Mouse (Mus musculus) cerebellum, postnatal 25 days (tissue): ENCODE data around the gene Tmem252.

Experiments
- DNase-seq, 2 experiments: peaks; one replicate each; pipeline ENCODE4 v3.0.0; 2021; ENCODE audit warnings: mixed read lengths in 2 of 2

Gene Tmem252

DNA sequence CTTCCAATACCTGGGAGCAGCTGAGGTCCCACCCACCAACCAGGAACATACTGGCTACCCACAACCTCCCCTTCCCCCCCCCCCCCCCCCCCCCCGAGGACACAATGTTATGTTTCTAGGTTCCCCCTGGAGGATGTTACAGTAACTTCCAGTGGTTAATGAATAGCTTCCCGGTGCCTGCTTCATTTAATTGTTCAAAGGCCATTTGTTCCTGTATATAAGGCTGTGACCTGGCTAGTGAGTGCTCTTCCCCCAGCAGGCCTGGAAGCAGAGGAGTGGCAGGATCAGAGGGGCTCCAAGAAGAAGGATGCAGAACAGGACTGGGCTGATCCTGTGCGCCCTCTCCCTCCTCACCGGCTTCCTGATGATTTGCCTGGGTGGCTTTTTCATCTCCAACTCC, at the start of gene Tmem252:
Gene Tmem252 (plus strand): TSS at position 247 of the 400 bp plus-strand sequence.
- DNase-seq = no peak

DNA sequence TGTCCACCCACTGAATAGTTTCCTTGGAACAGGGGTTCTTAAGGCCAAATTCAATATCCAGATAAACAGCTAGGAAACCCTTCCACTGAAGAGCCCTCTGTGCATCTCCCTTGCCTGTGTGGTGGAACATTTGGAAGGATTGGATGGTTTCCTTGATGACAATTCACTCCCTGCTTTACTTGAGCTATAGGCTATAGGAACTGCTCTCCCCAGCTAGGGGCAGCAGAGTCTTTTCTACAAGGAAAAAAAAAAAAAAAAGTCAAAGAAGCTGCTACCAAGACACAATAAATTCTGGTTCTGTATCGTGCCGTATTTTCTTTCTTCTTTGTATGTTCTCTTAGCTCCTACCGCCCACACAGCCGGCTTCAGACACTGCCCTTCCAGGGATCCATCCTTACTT, 45.8 kb upstream of the Tmem252 start:
- DNase-seq = no peak

DNA sequence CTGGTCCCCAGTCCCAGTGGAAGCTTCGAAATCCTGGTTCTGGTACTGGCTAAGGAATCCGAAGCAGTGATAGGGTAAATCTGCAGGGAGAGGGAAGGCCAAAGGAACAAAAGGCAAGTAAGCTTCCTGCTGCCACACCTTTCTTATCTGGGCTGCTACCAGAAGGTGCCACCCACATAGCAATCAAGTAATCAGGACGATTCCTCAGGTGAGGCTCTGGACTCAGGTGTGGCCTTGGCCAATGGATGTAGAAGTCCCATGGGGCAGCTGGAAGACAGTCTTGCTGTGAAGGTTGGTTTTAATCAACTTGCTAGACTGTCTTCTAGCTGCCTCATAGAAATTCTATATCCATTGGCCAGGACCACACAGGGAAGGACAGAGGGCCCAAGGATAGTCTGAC, 40.8 kb upstream of the Tmem252 start:
- no peak for DNase-seq

DNA sequence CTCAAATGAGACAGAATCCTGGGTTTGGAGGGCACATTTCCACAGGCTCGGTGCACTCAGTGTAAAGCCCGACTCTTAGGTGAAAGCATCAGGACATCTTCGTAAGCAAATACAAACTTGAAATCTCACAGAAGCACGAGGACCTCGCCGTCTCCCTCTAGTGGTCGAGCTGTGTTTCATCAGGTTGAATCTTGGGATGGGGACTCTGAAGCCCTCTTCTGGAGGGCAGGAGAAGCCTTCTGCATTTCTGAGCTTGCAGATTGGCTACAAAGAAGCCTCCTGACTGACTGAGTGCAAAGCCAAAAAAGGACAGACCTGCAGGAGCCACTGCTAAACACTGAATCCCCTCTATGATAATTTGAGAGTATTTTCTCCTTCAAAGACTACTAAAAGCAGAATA, 39.2 kb upstream of the Tmem252 start:
- DNase-seq = peak; percentile 68 to 80

DNA sequence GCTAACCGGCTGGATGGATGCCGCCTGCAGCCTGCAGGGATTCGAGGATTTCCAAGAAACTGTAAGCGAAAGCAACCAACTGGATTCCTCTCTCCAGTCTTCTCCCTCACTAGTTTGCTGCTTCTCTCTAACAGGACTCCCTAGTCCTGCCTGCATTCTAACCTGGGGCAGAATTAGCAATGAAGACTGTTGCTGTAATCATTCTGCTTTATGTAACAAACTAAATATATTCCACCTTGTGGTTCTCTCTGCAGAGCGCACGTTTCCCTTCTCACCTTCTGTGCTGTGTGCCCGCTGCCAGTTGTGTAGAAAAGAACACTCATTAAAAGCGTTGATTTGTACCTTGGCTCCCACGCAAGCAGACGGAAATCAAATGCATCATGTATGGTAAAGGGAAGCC, 37.2 kb upstream of the Tmem252 start:
- DNase-seq = no peak

DNA sequence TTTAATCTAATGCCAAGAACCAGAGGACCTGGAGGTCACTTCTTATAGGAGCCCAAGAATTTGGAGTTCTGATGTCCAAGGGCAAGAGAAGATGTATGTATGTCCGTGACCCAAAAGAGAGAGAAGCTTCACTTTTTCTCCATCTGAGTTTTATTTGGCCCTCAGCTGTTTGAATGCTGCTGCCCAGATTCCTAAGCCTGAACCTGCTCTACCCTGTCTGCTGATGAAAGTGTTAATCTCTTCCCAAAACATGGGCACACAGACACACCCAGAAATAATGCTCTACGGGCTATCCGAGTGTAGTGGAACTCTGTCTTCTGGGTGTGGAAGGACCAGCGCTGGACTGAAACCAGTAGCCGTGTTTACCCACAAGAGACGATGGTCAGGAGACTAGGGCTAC, 35.8 kb upstream of the Tmem252 start:
- DNase-seq = no peak

DNA sequence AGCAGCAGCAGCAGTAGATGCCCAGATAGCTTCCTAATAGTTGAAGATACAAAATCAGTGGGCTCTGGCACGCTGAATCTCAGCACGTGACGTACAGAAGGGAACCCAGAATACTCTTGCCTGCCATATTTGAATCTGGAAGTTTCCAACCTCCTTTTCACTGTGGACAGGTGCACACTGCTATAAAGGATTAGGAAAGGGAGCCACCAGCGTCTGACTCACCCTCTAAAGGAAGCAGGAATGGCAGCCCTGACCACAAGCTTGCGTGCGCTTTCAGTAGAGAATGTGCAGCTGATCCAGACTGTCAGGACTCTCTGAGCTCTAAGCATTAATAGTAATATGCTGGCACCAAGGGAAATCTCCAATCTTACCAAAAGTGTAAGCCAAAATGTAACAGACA, 32.8 kb upstream of the Tmem252 start:
- no peak for DNase-seq

DNA sequence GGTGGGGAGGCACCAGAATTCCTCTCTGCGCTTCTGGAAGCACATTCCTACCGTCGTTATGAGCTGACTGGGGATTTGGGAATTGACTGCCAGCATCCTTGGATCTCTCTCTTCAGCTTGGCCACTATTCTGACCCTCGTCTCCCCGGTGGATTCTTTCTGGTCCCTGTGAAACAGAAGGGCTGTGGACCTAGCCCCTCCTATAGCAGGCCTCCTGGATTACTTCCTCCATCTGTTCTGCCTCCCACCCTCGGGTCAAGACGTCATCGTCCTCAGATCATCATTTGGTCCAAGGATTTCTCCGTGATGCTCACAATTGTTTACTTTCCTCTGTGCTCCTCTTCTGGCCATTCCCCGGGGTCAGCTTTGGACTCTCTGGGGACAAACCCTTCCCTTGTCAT, 28.8 kb upstream of the Tmem252 start:
- DNase-seq = no peak

DNA sequence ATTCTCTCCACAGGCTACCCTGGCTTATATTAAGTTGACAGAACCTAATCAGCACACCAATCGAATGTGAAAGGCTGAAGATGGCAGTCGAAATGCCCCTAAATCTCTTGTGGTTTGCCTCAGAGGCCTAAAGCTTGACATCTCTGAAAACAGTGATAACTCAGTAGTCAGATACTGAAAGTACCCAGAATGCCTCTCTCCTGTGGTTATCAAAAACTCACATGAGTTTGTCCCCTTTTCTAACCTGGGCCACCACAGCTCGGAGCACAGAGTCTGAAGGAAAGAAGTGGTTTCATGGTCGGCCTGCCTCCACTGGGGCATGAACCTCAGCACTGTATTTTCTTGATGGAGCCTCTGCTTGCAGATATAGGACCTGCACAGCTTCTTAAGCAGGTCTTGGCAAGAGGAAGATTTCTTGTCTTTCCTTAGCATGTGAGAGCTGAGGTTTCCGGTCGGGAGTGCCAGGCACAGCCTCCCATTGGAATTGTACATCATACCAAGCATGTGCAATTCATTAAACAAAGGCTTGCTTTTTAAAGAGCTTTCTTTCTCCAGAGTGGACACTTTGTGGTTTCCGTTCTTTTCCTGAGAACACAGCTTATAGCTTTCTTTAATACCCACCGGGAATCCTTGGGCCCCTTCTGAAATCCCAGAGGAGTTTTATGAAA, 27.5 kb upstream of the Tmem252 start:
- no peak for DNase-seq

DNA sequence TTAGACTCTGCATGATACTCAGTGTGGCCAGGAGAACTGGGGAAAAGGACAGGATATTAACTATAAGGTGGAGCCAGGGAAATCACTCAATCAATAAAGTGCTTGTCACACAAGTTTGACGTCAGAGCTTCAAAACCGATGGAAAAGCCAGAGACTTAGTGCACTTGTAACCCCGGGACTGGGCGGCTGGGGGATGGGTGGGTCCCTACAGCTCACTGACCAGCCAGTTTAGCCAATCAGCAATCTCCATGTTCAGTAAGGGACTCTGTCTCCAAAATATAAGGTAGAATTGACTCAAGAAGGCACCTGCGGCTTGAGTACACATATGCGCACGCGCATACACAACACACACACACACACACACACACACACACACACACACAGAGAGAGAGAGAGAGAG, 25.8 kb upstream of the Tmem252 start:
- no peak for DNase-seq

DNA sequence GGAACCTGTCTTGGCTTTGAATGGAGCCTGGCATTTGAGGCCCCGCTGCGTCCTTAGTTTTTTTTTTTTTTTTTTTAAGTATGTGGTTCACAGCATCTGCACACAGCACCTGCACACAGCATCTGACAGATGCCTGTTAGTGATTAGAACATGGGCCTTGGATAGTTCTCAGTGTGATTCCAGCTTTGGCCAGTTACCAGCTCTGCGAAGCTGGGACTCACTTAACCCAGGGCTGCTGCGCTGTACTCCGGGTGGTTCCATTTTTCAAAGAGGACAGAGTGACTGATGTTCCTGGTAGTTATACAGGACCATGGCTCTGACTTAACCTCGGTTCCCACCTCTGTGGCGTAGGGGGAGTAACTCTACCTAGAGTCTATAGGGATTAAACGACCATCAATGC, 23.4 kb upstream of the Tmem252 start:
- no peak for DNase-seq

DNA sequence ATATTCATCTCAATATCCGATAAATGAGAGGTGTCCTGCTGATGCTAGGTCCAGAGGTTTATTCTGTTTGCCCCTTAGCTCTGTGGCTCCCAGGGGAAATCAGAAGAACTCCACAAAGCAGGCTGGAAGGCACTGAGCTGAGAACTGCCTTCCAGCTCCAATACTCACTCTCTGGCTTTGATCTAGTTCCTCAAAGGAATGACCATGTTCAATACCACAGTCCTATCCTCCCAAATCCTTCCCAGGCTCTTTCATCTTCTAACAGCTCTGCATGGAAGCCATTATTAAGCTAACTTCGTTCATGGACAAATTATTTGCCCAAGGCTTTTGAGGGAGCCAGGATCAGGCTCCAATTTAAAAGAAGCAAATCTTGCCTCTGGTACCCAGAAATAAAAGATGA, 22.2 kb upstream of the Tmem252 start:
- no peak for DNase-seq

DNA sequence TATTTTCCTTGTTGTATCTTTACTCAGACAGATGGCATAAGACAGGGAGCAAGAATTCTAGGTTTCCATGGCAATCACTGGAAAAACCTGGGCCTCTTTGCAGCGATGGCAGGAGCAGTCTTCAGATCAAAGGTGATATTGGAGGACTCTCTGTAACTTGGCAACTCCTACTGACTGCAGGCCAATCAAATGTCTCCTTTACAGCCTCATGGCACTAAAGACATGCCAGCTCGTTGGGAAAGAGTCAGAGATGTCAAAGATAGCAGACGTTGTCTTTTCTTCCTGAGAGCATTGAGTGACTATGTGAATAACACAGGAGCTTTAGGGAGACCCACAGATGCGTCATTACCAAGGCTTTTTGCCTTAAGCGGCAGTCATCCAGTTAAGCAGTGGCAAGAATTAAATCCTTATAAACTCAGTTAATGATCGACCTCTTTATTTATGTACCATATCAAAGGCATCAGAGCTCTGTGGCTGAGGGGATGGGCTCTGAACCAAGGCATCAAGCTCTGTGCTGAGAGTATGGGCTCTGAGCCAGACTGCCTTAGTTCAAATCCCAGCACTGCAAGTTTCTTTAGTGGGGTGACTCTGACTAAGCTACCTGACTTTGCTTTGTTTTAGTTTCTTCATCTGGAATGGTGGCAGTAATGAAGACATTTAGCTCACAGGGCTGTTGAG, 21.3 kb upstream of the Tmem252 start:
- DNase-seq = no peak

DNA sequence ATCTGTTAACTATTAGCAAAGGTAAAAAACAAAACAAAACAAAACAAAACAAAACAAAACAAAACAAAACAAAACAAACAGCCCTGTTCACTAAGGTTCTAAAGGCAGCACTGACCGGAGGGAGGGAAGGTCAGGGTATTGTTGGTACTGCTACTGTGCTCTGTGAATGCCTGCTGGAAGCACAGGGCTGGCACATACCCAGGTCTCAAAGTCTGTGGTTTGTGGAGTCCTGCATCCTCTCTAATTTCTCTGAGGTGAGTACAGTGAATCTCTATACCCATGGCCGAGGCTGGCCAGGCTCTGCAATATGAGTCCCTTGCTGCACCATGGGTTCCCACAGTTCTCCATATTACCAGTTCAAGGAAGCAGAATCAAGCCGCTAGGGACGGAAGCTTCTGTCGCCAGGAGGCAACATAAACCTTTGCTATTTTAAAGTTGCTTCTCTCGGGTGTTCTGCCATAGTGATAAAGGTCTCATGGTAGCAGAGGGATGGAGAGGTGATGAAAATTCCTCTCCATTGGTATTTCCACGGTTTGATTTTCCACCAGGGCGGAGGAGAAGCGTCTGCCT, 20.5 kb upstream of the Tmem252 start:
- DNase-seq = no peak

DNA sequence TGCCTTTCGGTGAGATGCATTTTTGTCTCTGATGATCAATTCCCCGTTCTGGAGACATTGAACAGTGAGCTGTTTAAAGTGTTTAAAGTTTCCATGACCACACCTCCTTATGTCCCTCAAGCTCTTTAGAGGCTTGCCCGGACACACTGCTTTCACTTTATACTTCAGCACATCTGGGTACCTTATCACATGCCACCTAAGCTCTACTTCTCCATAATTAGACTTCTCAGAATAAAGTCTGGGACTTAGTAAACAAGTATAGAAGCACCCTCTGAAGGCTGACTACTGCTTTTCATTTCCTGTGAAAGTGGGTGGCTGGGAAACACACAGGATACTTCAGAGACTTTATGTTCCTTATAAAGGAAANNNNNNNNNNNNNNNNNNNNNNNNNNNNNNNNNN, 16.8 kb upstream of the Tmem252 start:
- DNase-seq = no peak

DNA sequence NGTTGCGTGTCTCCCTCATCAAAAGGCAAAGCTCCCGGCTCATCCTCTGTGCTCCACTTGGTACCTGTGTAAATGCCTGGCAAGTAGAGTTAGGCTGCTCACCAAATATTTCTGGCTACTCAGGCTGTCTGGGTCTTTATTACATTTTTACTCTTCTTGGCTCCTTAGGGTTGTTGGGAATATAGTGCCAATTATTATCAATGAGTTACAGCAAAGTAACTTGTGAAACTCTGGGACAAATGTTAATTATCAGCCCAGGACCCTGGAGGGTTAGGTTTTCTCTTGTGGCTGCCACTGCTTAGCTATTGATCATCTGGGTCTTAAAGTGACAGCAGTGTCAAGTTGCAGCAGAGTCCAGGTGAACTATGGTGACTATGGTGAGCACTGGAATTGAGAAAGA, 11.5 kb upstream of the Tmem252 start:
- no peak for DNase-seq

DNA sequence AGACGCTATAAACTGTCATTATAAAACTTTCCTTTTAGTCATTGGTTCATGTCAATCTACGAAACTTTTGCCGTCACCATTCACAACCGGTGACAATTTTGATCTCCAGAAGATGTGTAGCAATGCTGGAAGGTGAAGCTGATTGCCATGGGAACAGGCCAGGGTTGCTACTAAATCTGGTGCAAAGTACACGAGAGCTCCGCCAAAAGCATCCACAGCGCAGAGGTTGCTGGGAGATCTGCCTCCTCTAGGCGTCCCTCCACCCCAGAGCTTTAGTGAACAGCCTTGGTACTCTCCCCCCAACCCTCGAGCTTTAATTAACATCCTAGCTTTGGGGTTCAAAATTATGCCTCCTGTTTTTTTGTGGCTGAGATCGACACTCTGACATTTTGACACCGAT, 8.0 kb upstream of the Tmem252 start:
- DNase-seq = no peak

DNA sequence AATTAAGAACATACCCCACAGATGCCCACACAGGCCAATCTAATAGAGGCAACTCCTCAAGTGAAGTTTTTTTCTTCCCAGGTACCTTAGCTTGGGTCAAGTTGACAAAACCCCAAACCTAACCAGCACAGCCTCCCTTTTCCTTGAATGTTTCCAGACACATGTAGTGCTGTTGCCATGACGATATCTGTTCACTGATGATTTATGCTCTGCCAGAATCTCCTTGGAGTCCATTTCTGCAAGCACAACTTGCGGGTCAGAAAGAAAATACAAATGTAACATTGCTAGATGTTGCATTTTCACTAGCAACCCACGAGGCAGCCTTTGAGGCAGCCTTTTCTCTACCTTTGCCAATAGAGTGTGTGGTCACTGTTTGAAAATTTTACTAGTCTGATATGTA, 6.3 kb upstream of the Tmem252 start:
- no peak for DNase-seq

DNA sequence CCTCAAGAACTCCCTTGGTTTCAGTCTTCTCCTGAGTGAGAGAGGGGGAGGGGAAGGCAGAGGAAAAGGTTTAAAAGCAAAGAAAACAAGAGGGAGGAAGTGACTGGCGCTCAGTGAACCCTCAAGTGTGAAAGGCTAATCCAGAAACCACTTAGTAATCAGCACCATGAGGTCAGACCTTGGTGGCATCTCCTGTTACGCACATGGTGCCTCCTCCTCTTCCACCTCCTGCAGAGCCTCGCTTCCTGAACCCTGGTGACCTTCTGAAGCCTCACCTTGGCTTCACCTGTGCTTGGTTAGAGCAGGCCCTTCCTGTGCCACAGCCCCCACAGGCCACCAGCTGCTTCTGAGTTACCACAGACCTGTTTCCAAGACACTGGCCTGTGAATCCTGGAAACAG, 2.2 kb upstream of the Tmem252 start:
- no peak for DNase-seq

DNA sequence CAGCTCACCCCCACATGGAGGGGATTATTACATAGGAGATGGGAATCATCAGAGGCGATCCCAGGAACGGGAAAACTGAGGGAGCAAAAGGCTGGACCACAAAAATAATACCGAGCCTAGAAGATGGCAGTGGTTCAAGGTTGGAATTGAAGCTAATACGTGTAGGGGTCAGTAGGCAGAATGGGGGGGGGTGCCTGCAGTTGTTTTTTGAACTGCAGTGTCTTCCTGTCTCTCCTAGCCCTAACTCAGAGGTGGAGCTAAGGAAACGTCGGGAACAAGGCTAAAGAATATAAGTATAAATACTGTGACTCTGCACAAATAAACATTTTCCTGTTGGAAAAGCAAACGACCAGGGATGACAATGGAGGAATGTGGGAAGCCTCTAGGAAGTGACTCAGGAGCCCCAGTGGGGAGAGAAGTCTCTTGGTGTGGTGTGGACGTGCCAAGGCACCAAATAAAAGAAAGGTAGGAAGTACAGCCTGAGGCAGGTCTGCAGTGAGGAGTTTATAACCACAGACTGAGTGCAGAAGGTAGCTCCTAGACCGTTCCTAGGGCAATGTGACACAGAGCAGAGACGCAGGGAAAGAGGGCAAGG, 1.3 kb upstream of the Tmem252 start:
- DNase-seq = no peak

DNA sequence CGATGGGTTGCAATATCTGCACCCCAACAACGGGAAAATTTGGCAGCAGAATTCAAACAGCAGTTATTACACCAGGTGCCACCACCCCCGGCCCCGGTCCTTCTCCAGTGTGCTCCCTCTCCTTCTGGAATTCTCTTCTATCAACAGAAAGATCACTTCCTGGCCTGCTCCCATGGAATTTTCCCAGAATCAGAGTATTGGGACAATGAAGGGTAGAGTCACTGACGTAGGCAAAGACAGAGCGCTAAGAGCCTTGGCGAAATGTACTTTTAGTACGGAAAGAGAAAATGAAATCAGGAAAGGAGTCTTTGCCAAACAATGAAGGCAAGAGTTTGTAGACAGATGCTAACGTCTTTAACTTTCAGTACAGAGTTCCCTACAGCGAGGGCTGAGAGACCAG, 477 bp upstream of the Tmem252 start:
- no peak for DNase-seq

DNA sequence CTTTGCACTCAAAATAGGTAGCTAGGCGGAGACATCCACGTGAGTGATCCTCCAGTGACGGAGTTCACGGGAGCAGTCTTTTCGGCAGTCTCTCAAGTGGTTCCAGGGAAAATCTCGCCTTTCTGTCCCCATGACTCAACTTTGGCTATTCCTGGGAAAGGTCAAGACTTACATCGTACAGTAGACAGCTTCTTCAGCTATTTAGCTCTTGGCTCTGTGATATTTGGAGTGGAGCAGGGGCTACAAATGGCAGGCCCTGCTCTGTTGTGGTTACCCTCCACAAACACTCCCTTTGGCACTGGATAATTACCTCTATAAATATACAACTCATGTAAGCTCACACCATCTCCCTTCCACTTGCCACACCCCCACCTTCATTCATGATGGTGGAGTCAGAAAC, 2.6 kb downstream of the Tmem252 start:
- DNase-seq = no peak

DNA sequence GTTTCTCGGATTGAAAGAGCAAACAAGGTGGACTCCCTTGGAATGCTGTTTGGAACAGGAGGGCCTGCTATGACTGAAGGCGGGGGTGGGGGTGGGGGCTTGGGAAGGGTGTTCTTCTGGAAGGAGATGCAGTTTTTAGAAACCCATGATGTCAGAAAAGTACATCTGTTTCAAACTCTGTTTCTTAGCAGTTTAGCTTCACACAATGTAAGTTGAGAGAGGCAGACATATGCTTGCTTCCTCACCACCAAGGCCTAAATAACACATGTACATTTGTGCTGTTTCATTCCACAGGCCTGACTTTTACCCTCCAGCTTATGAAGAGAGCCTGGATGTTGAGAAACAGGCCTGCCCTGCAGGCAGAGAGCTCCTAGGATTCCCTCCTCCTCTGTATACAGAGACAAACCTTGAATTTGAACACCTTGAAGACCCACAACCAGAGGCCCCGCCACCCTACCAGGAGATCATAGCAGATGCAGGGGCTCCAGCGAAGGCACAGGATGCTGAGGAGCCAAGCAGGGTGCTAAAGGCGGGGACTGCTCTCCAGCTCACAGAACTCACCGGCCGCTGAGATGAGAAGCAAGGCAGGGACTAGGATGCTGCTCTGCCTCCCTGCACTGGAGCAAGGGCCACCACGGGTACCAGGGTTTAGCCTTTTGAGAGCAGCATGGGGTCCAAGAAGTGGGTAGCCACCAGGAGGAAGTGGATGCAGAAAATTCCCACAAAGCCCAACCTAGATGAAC, 3.6 kb downstream of the Tmem252 start:
- DNase-seq = no peak
